Mouse (Mus musculus): ENCODE results near the gene Thada.

DNA sequence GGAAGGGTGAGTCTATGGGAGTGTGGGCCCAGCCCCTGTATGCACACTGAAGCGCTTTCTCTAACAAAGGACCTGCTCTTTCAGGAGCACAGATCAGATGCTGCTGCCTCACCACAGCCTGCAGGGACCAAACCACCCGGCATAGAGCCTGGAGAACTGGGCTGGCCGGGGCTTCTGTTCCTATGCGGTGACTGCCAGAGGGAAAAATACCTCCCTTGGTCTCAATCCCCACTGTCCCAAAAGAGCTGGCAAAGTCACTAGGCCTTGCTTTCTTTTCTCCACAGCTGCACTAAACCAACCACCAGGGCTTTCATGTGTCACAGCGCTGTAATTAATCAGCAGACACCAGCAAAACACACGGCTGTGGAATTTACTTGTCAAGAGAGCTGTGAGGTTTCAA is 191.8 kb downstream of the Thada start:
- TF ChIP-seq CTCF (IDR thresholded peaks at IDR 0.05; ENCODE audit: low read depth): no peak
- TF ChIP-seq EP300 (IDR thresholded peaks at IDR 0.05; ENCODE audit: low read depth): no peak
